Mouse (Mus musculus): ENCODE measurements at regions not wholly inside any gene's neighbourhood (a gene's known extent, or its start where the extent isn't known, plus 50 kb on each side); places are given as distances from the start of the nearest gene placed in this dataset.
"Not testable (repeated sequence)": the region's sequence is repeated elsewhere in the genome, so short reads cannot be mapped to it uniquely, and the experiment has no call there.

DNA sequence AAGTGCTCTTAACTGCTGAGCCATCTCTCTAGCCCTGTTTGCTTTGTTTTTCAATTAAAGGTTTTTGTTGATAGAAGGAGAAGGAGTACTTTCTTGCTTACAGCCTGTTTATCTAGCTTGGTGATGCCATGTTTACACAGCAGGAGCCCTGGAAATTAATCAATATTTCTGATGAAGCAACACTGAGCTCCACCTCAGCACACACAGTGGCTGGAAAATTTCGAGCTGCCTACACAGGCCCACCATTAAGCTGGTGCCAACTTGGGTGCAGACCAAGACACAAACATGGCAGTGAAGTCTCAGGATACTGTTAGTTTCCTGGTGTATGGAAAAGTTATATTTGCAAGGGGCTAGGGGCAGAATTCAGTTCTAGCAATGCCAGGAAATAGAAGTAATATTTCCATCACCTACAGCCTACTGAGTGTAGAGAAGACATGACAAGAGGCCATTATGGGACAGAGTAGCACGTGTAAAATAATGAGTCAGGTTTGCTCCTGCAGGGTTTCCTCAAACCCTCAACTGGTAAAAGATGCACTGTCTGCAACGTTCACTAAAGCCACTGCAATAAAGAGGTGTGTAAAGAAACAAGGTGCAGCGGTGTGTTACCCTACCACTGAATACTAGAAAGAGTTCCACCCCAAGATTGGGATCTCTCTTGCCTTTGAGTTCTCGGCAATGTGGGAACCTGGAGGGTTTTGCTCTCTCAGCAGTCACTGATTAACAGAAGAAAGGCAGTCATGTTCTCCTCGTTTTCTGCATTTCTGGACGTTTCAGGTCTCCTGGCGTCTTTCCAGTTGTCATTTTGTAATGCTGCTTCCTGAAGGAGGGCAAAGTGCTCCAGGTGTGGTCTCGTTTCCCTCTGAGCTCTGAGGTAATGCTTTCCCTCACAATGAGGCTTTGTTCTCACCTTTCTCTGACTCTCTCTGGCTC, 108.8 kb upstream of the Fhl2 start:
- DNase-seq (ENCODE audit: low read depth): no peak

DNA sequence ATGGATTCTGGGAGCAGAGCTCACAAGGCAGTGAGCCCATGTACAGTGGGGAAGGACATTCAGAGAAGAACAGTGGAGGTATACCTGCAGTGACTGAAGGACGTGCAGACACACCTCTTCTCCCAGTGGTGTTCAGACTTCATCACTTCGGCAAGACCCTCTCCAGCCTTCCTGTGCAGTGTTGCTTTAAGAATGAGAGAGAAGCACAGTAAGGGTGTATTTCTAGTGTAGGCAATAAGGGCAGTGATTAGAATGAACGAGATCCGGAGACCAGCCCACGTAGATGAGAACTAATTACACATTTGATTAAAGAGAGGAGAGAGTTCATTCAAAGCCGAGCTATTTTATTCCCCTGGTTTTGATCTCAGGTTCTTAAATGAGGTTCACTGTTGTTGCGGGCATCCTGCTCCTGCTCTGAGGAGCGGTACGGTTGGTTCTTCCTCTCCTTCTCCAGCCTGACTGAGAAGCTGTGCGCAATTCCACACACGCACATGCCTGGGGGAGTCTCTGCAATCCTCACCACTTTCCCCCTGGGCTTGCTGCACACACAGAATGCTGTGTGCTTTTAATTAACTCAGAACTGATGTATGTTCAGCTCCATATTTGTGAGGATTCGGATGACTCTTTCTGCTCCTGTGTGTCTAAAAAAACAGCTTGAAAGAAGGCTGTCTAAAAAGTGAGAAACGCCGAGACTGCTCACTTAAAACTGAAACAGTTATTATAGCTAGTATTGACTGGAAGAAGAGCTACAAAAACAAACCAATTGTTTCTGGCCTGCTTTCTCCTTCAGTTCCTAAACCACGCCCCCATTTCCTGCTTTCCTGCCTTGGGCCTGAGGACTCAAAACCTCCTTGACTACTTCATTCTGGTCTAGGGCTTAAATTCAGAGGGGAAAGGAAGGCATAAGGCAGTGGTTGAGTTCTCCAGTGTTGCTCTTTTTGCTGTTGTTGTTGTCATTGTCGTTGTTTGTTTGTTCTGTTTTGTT, 114.2 kb upstream of the Fhl2 start:
- DNase-seq (ENCODE audit: low read depth): no peak

DNA sequence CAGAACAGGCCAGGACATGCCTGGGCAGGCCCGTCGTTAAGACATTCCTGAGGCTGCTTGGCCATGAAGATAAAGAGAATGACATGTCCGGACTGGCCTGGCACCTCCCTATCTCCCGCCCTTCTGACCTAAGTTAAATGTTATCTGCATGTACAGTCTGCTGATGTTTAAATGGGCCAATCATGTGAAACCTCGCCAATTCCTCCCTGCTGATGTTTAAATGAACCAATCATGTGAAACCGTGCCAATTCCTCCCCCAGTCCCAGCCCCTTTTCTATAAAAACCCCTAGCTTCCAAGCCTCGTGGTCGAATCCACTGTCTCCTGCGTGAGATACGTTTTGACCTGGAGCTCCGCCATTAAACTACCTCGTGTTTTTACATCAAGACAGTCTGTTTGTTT, 119.5 kb upstream of the Fhl2 start:
- not testable (repeated sequence) for DNase-seq (ENCODE audit: low read depth)

DNA sequence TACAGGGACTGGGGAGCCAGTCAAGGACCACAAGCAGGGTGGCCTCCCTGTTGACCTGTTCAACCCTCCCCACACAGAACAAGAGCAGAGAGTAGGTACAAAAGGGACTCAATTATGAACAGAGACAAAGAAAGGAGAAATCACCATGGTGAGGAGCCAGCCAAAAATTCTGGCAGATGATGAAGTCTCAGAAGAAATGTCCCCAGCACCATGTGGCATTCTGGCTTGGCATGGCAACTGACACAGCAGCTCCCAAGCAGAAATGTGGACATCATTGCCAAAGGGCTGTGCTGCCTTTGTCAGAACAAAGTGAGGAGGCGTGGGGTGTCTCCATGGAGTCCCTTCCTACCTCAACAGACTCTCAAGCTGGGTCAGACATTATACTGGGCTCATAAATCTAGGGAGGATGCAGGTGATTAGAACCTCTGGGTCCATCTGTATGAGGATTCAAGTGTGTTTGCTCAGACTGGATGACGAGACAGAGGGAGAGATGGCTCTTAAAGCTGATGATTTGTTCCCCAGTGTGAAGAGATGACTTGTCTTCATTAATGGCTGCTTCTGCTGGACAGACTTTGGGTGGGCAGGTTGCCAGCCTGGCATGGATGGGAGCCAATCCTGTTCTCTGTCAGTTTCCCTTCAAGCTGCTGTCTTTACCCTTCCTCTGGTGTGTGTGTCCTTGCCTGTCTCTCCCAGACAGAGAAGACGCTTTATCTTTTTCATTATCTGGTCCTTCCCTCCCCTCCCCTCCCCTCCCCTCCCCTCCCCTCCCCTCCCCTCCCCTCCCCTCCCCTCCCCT, 120.5 kb upstream of the Fhl2 start:
- no peak for DNase-seq (ENCODE audit: low read depth)

DNA sequence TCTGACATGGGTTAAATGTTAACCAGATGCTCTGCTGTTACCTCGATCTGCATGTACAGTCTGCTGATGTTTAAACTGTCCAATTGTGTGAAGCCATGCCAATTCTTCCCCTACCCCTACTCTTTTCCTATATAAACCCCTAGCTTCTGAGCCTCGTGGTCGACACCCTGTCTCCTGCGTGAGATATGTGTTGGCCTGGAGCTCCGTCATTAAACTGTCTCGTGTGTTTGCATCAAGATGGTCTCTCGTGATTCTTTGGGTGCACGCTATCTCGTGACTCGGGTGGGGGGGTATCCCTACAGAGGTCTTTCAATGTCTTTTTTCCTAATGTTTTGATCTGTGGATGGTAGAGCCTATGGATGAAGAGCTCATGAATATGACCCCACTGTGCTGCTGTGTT, 110.9 kb upstream of the Nck2 start:
- not testable (repeated sequence) for DNase-seq (ENCODE audit: low read depth)

DNA sequence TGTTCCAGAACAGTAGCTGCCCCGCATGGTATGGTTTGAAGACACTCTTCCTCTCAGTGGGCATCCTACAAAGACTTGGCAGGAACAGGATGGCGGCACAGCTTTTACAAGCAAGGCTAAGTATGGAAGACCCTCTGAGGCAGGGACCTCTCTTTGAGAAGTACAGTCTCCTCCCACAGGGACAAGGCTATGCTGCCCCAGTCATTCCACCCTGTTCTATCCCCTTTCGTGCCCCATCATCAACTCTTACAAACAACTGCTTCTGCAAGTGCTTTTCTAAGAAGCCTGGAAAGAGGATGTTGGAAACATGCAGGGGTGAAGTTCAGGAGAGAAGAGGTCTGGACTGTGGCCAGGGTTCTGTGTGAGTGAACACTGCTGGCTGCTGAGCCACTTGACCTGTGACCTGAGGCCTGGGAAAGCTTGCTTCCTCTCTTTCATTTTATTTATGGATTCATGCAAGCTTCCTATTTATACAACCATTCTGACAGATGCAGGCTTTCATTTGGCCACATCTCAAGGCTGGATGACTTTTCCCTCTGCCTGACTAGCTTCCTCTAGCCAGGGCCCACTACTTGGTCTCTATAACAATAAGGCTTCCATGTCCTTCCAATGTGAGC, 107.1 kb upstream of the Nck2 start:
- DNase-seq (ENCODE audit: low read depth): no peak

DNA sequence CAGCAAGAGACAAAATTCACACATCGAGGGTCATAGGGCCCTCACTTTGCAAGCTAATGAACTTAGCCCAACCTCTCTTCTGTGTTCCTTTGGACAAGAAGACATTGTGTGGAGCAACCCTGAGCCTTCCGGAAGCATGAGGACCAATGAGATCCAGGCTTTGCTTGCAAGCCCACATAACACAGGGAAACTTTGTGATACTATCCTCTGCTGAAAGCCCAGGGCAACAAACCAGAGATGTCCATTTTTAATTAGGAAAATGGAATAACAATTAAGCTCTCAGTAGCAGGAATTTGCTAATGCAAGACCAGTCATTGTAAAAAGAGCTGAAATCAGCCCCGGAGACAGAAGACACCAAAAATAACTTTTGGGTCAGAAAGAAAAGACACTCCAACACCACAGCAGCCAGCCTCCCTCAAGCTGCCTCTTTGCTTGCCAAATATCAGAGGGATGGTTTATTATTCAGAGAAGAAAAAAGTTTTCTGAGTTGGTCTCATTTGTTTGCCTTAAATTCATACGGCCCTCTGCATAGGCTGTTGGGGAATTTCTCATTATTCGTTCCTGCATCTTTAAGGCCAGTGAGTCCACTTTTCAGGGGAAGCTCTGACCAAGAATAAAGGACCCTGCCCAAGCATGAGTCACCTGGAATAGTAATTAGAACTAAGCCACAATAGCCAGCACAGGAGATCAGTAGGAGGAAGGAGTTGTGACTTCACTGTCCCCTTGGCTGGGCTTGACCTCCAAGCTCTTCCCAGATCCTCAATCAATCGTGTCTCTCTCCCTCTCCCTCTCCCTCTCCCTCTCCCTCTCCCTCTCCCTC, 106.1 kb upstream of the Nck2 start:
- DNase-seq (ENCODE audit: low read depth): no peak

DNA sequence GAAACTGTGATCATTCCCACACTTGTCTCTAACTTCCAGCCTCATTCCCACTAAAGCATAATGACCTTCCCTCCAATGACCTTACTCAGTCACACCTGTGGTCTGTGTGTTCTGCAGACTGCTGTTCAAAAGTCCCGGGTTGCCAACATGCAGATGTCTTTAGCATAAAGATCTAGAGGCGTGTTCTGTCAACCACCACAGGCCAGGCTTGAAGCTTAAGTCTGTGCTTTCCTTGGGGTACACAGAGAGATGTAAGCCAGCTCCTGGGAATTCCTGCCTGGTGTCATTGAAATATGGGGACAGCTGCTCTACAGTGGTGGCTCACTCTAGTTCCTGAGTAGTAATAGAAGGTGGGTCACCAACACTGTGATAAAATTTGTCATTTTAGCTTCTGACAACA, 101.5 kb upstream of the Nck2 start:
- DNase-seq (ENCODE audit: low read depth): no peak

DNA sequence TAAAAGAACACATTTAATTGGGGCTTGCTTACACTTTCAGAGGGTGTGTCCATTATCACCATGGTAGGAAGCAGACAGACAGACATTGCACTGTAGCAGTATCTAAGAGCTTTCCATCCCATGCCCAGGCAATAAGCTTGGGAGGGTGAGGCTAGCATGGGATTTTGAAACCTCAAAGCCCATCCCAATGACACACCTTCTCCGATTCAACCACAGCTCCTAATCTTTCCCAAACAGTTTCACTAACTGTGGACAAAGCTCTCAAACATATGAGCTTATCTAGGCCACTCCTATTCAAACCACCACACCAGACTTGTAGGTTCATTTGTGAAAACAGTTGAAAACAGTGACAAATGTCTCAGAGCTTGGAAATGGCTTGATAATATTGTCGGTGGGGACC, 101.0 kb upstream of the Nck2 start:
- no peak for DNase-seq (ENCODE audit: low read depth)

DNA sequence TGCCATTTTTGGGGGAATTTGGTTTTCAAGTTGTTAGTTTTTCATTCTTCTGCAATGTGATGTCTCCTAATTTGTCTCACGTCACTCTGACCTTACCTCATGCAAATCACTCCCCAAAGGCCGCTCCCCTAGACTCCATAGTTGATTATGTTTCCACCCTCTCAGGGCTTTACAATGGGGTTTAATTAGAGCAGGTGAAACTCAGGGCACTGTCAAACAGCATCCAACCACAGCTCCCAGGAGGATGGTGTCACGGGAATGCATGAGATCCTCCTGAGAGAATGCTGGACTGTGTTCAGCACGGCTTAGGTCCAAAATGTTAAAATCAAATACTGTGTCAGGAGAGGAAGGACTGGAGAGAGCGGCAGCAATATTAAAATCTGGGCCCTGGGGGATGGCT, 100.4 kb upstream of the Nck2 start:
- DNase-seq (ENCODE audit: low read depth): no peak

DNA sequence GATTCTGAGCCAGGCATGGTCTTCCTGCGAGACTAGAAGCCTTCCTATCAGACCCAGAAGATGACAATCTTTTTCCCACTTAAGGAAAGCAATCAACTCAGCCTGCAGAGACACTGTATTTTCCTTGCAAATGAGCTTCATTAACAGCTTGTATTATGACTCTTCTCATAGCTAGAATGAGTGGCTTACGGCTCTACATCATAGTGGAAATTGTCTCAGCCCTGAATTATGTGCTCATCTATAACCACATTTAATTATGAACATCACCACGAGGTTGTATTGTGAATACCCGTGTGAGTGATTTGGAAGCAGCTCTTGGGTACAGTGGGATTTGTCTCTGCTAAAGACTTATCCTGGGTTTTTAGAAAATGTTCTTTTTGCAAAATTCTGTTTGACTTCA, 97.2 kb upstream of the Nck2 start:
- DNase-seq (ENCODE audit: low read depth): no peak

DNA sequence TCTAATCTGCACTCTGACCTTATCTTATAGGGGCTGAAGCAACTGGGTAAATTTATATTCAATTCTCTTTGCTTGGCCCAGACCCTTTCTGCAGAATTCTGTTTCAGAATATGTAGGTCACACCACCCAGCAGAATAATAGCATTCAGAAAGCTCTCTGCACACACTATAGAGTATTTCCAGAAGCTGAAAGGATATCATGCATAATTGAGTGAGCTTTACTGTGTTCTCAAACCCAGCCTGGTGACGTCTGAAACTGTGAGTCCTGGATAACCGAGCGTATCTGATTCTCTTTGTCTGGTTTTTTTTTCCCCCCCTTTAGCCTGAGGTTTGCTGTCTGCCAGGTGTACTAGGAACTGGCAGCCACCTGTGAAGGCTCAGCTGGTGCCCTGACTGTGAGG, 94.4 kb upstream of the Nck2 start:
- no peak for DNase-seq (ENCODE audit: low read depth)

DNA sequence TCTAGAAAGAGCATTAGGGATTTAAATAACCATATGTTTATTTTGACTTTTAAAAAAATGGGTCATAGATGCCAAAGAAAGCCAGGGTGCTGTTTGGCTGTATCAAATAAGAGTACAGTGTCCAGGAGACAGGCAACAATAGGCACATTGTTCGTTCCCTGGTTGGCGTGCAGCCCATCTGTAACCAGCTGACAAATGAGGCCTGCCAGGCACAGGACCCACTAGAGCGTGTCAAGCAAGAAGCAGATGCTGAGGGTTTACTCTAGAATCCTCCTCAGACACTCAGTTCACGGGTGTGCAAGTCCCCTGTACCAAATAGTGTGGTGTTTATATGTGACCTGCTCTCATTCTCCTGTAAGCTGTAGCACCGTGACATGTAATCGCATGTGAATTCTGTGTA, 86.2 kb upstream of the Nck2 start:
- DNase-seq (ENCODE audit: low read depth): no peak

DNA sequence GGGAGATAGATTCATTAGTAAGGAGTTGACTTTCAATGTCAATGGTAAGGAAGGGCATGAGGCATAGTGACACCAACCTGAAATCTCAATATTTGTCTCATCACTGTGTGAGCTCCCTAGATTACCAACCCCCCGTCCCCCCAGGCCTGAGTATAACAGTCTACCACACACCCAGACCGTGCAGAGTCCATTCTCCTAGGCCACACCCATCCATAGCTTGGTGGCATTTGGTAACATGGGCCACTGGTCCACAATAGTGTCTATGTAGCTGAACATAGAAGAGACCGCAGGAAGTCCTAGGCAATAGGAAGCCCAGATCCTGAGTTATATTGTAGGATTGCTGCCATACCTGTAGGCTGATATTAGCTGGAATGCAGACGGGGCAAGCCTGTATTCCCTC, 84.7 kb upstream of the Nck2 start:
- DNase-seq (ENCODE audit: low read depth): no peak

DNA sequence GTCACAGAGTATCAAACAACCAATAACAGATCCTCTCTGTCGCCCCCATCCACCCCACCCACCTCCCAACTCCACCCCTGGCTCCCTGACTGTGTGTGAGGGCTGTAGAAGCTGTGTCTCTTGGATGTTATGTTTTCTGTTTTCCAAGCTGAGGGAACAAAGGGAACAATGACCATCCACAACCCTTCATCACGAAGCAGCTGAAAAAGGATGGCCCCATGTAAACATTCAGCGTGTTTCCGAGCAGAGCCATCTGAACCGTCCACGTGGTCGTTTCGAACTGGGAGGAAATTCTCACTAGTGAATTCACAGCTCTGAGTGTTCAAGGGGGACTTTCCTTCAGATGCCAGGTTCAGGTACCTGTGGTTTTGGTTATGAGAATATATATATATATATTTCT, 84.1 kb upstream of the Nck2 start:
- no peak for DNase-seq (ENCODE audit: low read depth)

DNA sequence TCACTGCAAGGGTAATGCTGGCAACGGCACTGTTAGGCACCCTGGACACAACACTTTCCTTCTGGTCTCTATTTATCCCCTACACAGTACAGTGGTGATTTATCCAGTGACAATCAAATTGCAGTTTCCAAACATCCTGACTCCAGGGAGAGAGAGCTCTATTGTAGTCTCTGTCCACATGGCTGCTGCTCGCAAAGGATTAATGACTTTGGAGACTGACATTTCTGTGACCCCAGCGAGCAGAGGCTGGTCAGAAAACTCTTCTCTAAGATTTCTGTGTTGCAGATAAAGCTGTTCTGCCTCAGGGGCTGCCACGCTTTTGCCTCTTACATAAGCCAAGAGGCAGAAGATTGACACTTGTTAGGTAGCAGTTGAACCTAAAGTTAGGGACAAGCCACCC, 83.6 kb upstream of the Nck2 start:
- no peak for DNase-seq (ENCODE audit: low read depth)

DNA sequence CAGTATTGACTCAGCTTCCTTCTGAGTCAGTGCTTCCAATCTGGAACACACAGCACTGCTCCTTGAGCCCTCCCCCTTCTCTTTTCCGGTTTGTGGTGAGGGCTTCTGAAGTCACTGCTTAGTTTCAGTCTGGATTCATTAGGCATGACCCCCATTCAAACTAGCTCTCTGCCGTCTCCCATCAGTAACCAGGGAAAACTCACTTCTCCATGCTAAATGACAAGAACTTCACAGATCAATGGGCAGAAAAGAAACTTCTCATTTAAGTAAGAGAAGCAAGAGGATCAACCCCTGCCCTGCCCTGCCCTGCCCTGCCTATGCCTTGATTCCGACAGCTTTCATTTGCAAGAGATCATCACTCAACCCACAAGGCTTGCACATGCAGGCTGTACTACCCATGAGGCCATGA, 82.9 kb upstream of the Nck2 start:
- DNase-seq (ENCODE audit: low read depth): peak; percentile 19

DNA sequence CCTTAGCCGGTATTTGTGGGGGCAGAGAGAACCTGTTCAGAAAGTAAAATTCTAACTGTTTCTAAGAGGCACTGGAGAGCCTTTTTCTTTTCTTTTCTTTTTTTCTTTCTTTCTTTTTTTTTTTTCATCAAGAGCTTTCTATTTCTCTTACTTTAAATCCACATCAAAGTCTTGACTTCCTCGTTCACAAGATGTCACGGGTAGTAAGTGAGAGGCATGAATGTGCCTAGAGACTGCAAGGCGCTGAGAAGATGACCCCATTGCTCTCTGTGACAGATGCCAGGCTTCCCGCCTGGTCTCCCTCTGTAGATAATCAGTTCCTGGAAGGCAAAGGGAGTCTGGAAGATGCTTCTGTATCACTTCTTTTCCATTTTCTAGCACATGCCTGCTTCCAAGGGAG, 82.2 kb upstream of the Nck2 start:
- no peak for DNase-seq (ENCODE audit: low read depth)

DNA sequence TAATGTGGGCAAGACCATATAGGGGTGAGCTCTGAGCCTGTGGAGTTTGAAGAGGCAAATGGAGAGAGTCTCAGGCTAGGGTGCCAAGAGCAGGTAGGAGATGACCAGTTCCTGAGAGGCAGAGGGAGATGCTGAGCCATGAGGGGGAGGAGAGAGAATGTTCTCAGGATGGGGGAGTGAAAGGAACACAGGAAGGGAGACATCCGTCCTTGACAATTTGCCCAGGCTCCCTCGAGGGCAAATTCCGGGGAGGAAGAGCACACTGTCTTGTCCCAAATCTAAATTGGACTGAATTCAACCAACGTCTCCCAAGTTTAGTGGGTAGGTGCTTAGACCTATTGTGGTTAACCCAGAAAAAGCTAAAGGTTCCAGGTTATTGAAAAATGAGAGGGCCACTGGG, 81.2 kb upstream of the Nck2 start:
- DNase-seq (ENCODE audit: low read depth): no peak

DNA sequence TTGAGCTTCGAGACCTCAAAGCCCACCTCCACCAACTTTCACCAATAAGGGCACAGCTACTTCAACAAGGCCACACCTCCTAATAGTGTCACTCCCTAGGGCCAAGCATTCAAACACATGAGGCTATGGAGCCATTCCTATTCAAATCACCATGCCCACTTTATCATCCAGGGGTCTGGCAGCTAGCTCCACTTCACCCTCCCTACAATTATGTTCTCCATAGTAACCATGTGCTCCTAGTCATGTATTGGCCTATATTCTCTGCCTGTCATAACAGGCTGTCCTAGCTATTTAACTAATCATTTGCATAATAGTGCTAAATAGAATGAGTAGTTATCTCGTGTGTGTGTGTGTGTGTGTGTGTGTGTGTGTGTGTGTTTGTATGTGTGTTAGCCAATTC, 77.9 kb upstream of the Nck2 start:
- no peak for DNase-seq (ENCODE audit: low read depth)

Measured in 416B (cell line).